Mouse (Mus musculus) heart, embryonic 15.5 days (tissue): ENCODE data around the gene Ssbp1. TPM values are rescaled to one million over a fixed set of nuclear protein-coding genes. Genes with fewer than 3 reads are reported as not detected.

Experiments used
- ATAC-seq: fragments of 200-750 bp; cut with Nextera tagmentation; replicated peaks from 2 replicates; pipeline ENCODE4 v1.8.0; 2017; ENCODE audit warnings: low read depth, moderate TSS enrichment; ENCODE audit not compliant: insufficient number of reproducible peaks, insufficient read depth, low FRiP score
- H3K27ac ChIP-seq: fragments of 300-500 bp; sonication (generic); 2 replicates; pipeline ENCODE4 v1.5.1; 2015; ENCODE audit warnings: mild to moderate bottlenecking, inconsistent platforms
- H3K27me3 ChIP-seq: fragments of 300-500 bp; sonication (generic); 2 replicates; pipeline ENCODE4 v1.6.1; 2015; ENCODE audit warnings: inconsistent platforms
- H3K36me3 ChIP-seq: fragments of 300-500 bp; sonication (generic); 2 replicates; pipeline ENCODE4 v1.6.1; 2015; ENCODE audit warnings: mild to moderate bottlenecking, inconsistent platforms
- H3K4me1 ChIP-seq: fragments of 300-500 bp; sonication (generic); replicated peaks from 2 replicates; pipeline ENCODE4 v1.6.1; 2015; ENCODE audit warnings: inconsistent platforms
- H3K4me2 ChIP-seq: fragments of 300-500 bp; sonication (generic); 2 replicates; pipeline ENCODE4 v1.6.1; 2015; ENCODE audit warnings: inconsistent platforms, mild to moderate bottlenecking, moderate library complexity
- H3K4me3 ChIP-seq: fragments of 300-500 bp; sonication (generic); 2 replicates; pipeline ENCODE4 v1.5.1; 2015; ENCODE audit warnings: mild to moderate bottlenecking, inconsistent platforms
- H3K9ac ChIP-seq: fragments of 300-500 bp; sonication (generic); 2 replicates; pipeline ENCODE4 v1.6.1; 2015; ENCODE audit warnings: mild to moderate bottlenecking, inconsistent platforms
- H3K9me3 ChIP-seq: fragments of 300-500 bp; sonication (generic); replicated peaks from 2 replicates; pipeline ENCODE4 v1.6.1; 2016; ENCODE audit warnings: inconsistent platforms
- WGBS: fragments of 180-500 bp; shearing (Covaris S2); methylation state at CpG from one replicate; pipeline ENCODE4 v1.1.7; 2015; ENCODE audit warnings: mixed read lengths; 5-methylcytosine and 5-hydroxymethylcytosine counted together
- polyA plus RNA-seq: library from polyadenylated mRNA; unstranded; fragments of >200 nt; fragmentation: Nextera tagmentation; extraction: Ambion mirVana; gene quantifications from 2 replicates; pipeline ENCODE4 v1.2.1, GENCODE M21; 2015

Ssbp1 gene
- 96.0 and 98.9 TPM in 2 replicates for polyA plus RNA-seq

DNA sequence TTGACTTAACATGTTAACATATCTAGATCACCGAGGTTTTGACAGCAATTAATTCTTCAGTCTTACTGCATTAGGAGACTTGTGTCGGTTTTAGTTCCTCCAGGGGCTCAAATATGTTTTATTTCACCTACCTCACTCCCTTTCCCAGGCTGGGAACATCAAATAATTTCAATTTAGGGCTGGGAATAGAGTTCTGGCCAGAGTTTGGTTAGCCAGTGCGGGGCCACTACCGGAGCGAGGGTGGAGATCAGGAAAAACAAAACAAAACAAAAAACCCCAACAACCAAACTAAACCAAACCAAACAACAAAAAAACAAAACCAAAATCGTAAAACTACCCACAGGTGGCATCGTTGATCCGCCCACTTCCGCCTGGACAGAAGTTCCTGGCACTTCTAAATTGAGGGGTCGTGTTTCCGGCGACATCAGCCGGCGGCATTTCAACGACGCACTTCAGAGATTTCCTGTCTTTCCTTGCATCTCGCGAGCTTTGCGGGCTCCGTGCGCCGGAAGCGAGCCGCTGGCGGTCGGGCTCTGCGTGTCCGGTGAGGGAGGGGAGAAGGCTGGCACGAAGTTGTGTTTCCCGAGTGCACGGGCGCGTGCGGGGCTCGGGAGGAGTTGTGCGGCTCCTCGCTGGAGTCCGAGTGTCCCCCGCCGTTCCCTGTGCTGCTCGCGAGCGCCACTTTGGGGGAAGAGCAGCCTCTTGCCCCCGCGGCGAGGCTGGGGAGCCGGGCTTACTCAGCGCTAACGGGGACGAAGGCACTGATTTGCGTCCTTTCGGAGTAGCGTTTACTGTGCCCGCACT lies at the start of gene Ssbp1:
TSS of gene Ssbp1 (plus strand) at position 437 of the 804 bp plus-strand sequence.
- Histone ChIP-seq H3K9ac (peak within 1 kb of the TSS; percentile 78), H3K9me3 (no peaks in the 10 kb centered on the region), H3K27ac (peak within 1 kb of the TSS; percentile 89), H3K27me3 (no peaks in the 10 kb centered on the region), H3K36me3 (peaks cover 28% of the 10 kb centered on the region), H3K4me1 (peaks cover 6% of the 10 kb centered on the region), H3K4me2 (peak within 1 kb of the TSS; percentile 84), H3K4me3 (peak within 1 kb of the TSS; percentile 64)
- WGBS, result under 1% methylated on average over 54 of the region's 54 CpGs
- ATAC-seq, result peak; percentile 95

DNA sequence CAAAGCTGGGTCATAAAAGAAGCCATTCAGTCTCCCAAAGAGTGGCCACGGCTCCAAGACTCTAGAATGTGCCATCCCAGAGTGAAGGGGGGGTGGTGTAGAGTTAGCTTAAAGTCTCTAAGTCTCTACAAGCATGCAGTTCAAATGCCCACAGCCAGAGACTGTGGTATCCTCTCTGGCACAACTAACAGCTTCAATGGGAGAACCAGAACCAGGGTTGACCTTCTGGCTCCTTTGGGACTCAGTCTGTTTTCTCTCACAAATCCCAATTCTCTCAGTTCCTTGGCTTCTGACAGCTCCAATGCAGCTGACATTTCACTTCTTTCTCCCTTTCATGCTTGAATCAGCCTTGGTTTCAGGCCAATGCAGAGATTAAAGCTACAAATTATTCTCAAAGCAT lies 48.1 kb upstream of the Ssbp1 start:
- no peaks in the 10 kb centered on the region for H3K4me1 ChIP-seq
- no peak overlapping the region for H3K4me3 ChIP-seq
- 84% methylated on average over 1 of the region's 1 CpGs for WGBS
- no peaks in the 10 kb centered on the region for H3K9me3 ChIP-seq
- no peak overlapping the region for H3K27ac ChIP-seq
- no peak overlapping the region for H3K4me2 ChIP-seq
- H3K36me3 ChIP-seq, result no peaks in the 10 kb centered on the region
- H3K9ac ChIP-seq, result no peak overlapping the region
- no peak for ATAC-seq
- no peaks in the 10 kb centered on the region for H3K27me3 ChIP-seq

GRCm38 (mm10) chr6:40423774-40424173 lies 47.4 kb upstream of the Ssbp1 start:
- H3K4me3 ChIP-seq, result no peak overlapping the region
- no peaks in the 10 kb centered on the region for H3K4me1 ChIP-seq
- ATAC-seq, result no peak
- H3K27ac ChIP-seq, result no peak overlapping the region
- H3K9me3 ChIP-seq, result no peaks in the 10 kb centered on the region
- H3K4me2 ChIP-seq, result no peak overlapping the region
- no peaks in the 10 kb centered on the region for H3K27me3 ChIP-seq
- H3K9ac ChIP-seq, result no peak overlapping the region
- WGBS, result 50% methylated on average over 1 of the region's 1 CpGs
- no peaks in the 10 kb centered on the region for H3K36me3 ChIP-seq

- H3K9me3 ChIP-seq, result no peaks in the 10 kb centered on the region
- H3K27me3 ChIP-seq, result no peaks in the 10 kb centered on the region
- H3K36me3 ChIP-seq, result no peaks in the 10 kb centered on the region
- H3K4me1 ChIP-seq, result no peaks in the 10 kb centered on the region
- no peak overlapping the region for H3K27ac ChIP-seq
- H3K4me3 ChIP-seq, result no peak overlapping the region
- no peak overlapping the region for H3K4me2 ChIP-seq
- ATAC-seq, result no peak
- H3K9ac ChIP-seq, result no peak overlapping the region
- WGBS, result 82% methylated on average over 7 of the region's 7 CpGs
These were observed 43.7 kb upstream of the Ssbp1 start for GRCm38 (mm10) chr6:40427441-40427840.

DNA sequence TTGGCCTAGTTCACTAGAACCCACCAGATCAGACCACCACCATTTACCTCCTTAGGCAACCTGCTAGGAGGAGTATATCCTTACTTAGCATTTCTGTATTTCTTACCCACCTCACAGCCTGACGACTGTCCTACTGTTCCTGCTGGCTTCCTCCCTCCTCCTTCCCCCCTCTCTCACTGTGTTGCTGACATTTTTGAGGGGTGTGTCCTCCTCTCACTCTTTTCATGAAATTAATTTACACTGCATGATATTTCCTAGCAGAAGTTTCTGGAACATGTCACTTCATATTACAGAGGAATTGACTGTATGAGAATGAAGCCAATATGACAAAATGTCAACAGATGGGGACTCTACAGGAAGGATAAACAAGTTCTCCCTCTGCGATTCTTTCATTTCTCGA lies 42.5 kb upstream of the Ssbp1 start:
- Histone ChIP-seq H3K9ac (no peak overlapping the region), H3K36me3 (no peaks in the 10 kb centered on the region), H3K27ac (no peak overlapping the region), H3K4me1 (no peaks in the 10 kb centered on the region), H3K9me3 (no peaks in the 10 kb centered on the region), H3K4me3 (no peak overlapping the region), H3K27me3 (no peaks in the 10 kb centered on the region), H3K4me2 (no peak overlapping the region)
- no peak for ATAC-seq
- 68% methylated on average over 3 of the region's 3 CpGs for WGBS

DNA sequence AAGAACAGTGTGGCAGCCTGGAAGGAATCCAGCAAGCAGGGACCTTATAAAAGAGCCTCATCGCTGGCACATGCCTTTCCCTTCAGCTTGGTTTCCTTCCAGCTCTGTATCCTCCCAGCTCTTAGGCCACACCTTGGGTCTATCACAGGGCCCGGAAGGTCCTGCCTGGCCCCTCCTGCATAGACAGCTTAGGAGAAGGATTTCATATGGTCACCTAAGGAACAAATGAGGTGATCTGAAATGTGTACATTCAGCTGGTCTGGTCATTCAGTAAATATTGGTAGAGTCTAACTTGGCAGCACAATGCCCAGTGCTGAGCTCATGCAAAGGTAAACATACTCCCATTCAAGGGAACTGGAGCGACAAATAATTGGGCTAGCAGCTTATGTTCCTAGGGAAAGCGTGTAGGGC lies 41.6 kb upstream of the Ssbp1 start:
- Histone ChIP-seq H3K27ac (no peak overlapping the region), H3K4me3 (no peak overlapping the region), H3K27me3 (0 out of 2 replicates have a peak, but pooled peaks cover under 1% of the 10 kb centered on the region), H3K9me3 (no peaks in the 10 kb centered on the region), H3K36me3 (no peaks in the 10 kb centered on the region), H3K9ac (no peak overlapping the region), H3K4me2 (no peak overlapping the region), H3K4me1 (no peaks in the 10 kb centered on the region)
- 72% methylated on average over 4 of the region's 4 CpGs for WGBS
- ATAC-seq, result no peak

- no peak overlapping the region for H3K4me2 ChIP-seq
These were observed 40.9 kb upstream of the Ssbp1 start for GRCm38 (mm10) chr6:40430251-40430650.

GRCm38 (mm10) chr6:40430878-40431277 lies 40.3 kb upstream of the Ssbp1 start:
- H3K27me3 ChIP-seq, result 0 out of 2 replicates have a peak, but pooled peaks cover 6% of the 10 kb centered on the region
- no peak overlapping the region for H3K9ac ChIP-seq
- H3K9me3 ChIP-seq, result no peaks in the 10 kb centered on the region
- H3K27ac ChIP-seq, result no peak overlapping the region
- 66% methylated on average over 3 of the region's 3 CpGs for WGBS
- H3K4me2 ChIP-seq, result no peak overlapping the region
- H3K36me3 ChIP-seq, result no peaks in the 10 kb centered on the region
- no peak for ATAC-seq
- peaks cover 5% of the 10 kb centered on the region; the same call in 1 of the 2 replicates for H3K4me1 ChIP-seq
- no peak overlapping the region for H3K4me3 ChIP-seq

More at GRCm38 (mm10) chr6:40430251-40430650, 40.9 kb upstream of the Ssbp1 start:
- H3K9ac ChIP-seq, result no peak overlapping the region
- no peaks in the 10 kb centered on the region for H3K9me3 ChIP-seq
- 78% methylated on average over 3 of the region's 3 CpGs for WGBS
- peaks cover 5% of the 10 kb centered on the region; the same call in 1 of the 2 replicates for H3K4me1 ChIP-seq
- no peaks in the 10 kb centered on the region for H3K36me3 ChIP-seq
- no peak overlapping the region for H3K27ac ChIP-seq
- H3K4me3 ChIP-seq, result no peak overlapping the region
- no peak for ATAC-seq
- H3K27me3 ChIP-seq, result 0 out of 2 replicates have a peak, but pooled peaks cover 6% of the 10 kb centered on the region

DNA sequence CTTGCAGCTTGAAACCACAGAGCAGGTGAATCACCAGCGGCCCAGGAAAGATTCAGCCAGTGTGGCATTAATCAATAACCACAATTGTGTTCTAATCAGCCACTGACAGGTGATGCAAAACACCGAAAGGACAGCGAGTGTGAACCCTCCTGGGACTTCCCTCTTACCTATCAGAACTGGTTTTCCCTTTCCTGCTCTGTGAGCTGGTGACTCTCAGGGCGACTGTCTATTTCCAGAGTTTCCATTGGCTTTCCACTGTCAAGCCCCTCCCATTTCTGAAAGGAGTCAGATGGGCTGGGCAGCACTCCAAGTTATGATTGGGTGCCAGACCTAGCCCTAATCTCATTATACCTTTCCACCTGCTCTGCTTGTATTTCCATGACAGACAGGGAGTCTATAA lies 39.8 kb upstream of the Ssbp1 start:
- Histone ChIP-seq H3K9ac (no peak overlapping the region), H3K27me3 (0 out of 2 replicates have a peak, but pooled peaks cover 6% of the 10 kb centered on the region), H3K4me1 (peaks cover 8% of the 10 kb centered on the region), H3K36me3 (no peaks in the 10 kb centered on the region), H3K4me2 (no peak overlapping the region), H3K4me3 (no peak overlapping the region), H3K9me3 (no peaks in the 10 kb centered on the region), H3K27ac (no peak overlapping the region)
- ATAC-seq, result no peak
- WGBS, result 59% methylated on average over 4 of the region's 4 CpGs

GRCm38 (mm10) chr6:40431812-40432211 lies 39.3 kb upstream of the Ssbp1 start:
- H3K4me3 ChIP-seq, result no peak overlapping the region
- ATAC-seq, result no peak
- peaks cover 9% of the 10 kb centered on the region for H3K4me1 ChIP-seq
- no peaks in the 10 kb centered on the region for H3K36me3 ChIP-seq
- no peaks in the 10 kb centered on the region for H3K9me3 ChIP-seq
- no peak overlapping the region for H3K4me2 ChIP-seq
- no peak overlapping the region for H3K27ac ChIP-seq
- no peak overlapping the region for H3K9ac ChIP-seq
- H3K27me3 ChIP-seq, result 0 out of 2 replicates have a peak, but pooled peaks cover 6% of the 10 kb centered on the region

DNA sequence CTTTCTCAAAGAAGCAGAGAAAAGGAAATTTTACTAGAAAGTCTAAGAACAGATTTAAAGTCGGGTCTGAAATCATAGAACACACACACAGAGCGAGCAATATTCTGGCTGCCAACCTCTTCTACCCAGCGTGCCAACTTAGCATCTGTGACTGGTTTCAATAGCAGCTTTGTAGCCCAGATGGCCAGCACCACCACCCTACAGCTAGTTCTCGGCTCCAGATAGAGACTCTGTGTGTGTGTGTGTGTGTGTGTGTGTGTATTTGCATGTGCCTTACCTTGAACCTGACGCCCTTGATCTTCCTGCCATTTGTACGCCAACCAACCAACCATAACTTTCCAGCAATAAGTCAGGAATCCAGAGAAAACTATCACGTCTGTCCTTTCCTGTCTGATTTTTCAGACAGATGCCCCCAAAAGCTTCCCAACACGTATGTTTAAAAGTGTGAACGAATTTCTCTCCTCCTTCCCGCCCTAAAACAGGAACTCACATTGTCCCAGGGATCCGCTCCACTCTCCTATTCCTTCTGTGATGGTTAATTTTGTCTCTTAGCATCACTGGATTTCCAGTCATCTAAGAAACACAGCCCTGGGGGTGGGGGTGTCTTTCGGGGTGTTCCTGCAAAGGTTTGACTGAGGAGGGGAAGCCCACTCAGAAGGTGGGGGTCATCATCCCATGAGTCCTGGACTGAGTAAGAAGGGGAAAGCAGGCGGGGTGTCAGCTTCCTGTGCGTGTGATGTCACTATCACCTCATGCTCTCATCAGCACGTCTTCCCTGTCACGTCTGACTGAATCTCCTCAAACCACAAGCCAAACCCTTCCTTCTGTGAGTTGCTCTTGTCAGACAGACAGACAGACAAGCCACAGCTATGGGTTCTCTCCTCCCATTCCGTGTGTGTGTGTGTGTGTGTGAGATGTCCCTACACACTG lies 38.5 kb upstream of the Ssbp1 start:
- Histone ChIP-seq H3K27me3 (0 out of 2 replicates have a peak, but pooled peaks cover 6% of the 10 kb centered on the region), H3K4me3 (no peak overlapping the region), H3K36me3 (no peaks in the 10 kb centered on the region), H3K4me2 (no peak overlapping the region), H3K9ac (no peak overlapping the region), H3K27ac (no peak overlapping the region), H3K4me1 (peaks cover 9% of the 10 kb centered on the region), H3K9me3 (no peaks in the 10 kb centered on the region)
- 80% methylated on average over 17 of the region's 17 CpGs for WGBS
- ATAC-seq, result no peak
